Mouse (Mus musculus) right cerebral cortex, adult 2 months (tissue): ENCODE data around the gene Tulp3.
A peak's percentile ranks its signal among the peaks of the same experiment; 100 is the strongest.
"Not testable (repeated sequence)": the region's sequence is repeated elsewhere in the genome, so short reads cannot be mapped to it uniquely, and the experiment has no call there.

Experiments used
- DNase-seq, 2 experiments: peaks; one replicate each; pipeline ENCODE4 v3.0.0; 2021 to 2022; ENCODE audit warnings: low spot score in 2 of 2

Tulp3 gene

GRCm38 (mm10) chr6:128355726-128356416 is at the start of gene Tulp3:
TSS of gene Tulp3 (minus strand) at chr6:128355851.
- DNase-seq, result peak; percentile 96 to 98

- no peak for DNase-seq
Measured at GRCm38 (mm10) chr6:128404708-128405107, 49.1 kb upstream of the Tulp3 start.

- peak; percentile 39 to 41 for DNase-seq
Measured at GRCm38 (mm10) chr6:128399421-128400185, 44.0 kb upstream of the Tulp3 start.

GRCm38 (mm10) chr6:128398996-128399395 is 43.3 kb upstream of the Tulp3 start, which contains the start of gene Nrip2:
TSS of gene Nrip2 (plus strand) at chr6:128399296.
- DNase-seq, result no peak

GRCm38 (mm10) chr6:128397574-128398261 is 42.1 kb upstream of the Tulp3 start:
- DNase-seq, result no peak

GRCm38 (mm10) chr6:128390683-128391082 is 35.0 kb upstream of the Tulp3 start:
- DNase-seq, result no peak

- DNase-seq, result no peak
Measured at GRCm38 (mm10) chr6:128389185-128389584, 33.5 kb upstream of the Tulp3 start.

- no peak for DNase-seq
Measured at GRCm38 (mm10) chr6:128385026-128385425, 29.4 kb upstream of the Tulp3 start.

- DNase-seq, result no peak
Measured at GRCm38 (mm10) chr6:128383752-128384151, 28.1 kb upstream of the Tulp3 start.

- DNase-seq, result no peak
Measured at GRCm38 (mm10) chr6:128381254-128381653, 25.6 kb upstream of the Tulp3 start.

- DNase-seq, result not testable (repeated sequence)
Measured at GRCm38 (mm10) chr6:128380594-128381167, 25.0 kb upstream of the Tulp3 start.

- no peak for DNase-seq
Measured at GRCm38 (mm10) chr6:128379636-128380035, 24.0 kb upstream of the Tulp3 start.

- DNase-seq, result no peak
Measured at GRCm38 (mm10) chr6:128376371-128377085, 20.9 kb upstream of the Tulp3 start.

GRCm38 (mm10) chr6:128375192-128375591 is 19.5 kb upstream of the Tulp3 start, which contains the start of the genes Tex52 and Gm44596:
TSS of gene Tex52 (plus strand) at chr6:128375456.
TSS of gene Gm44596 (plus strand) at chr6:128375503.
- DNase-seq, result peak; percentile 40 to 43

GRCm38 (mm10) chr6:128370040-128370439 is 14.4 kb upstream of the Tulp3 start:
- DNase-seq, result no peak

GRCm38 (mm10) chr6:128366466-128366865 is 10.8 kb upstream of the Tulp3 start:
- DNase-seq, result no peak

- no peak for DNase-seq
Measured at GRCm38 (mm10) chr6:128364721-128365120, 9.1 kb upstream of the Tulp3 start.

GRCm38 (mm10) chr6:128363007-128363825 is 7.6 kb upstream of the Tulp3 start:
- no peak for DNase-seq

- peak; percentile 83 for DNase-seq
Measured at GRCm38 (mm10) chr6:128362381-128363006, 6.8 kb upstream of the Tulp3 start, which contains the start of the genes Rhno1 and Foxm1. TSS of gene Rhno1 (minus strand) at chr6:128362911. TSS of gene Foxm1 (plus strand) at chr6:128362967.

- DNase-seq, result no peak
Measured at GRCm38 (mm10) chr6:128361901-128362300, 6.2 kb upstream of the Tulp3 start.
